Mouse (Mus musculus) neural tube, embryonic 11.5 days (tissue): Measurements from ENCODE around the gene Tceal8. TPM values are rescaled to one million over a fixed set of nuclear protein-coding genes. Genes with fewer than 3 reads are reported as not detected.
A peak's percentile ranks its signal among the peaks of the same experiment; 100 is the strongest.
"Not testable (repeated sequence)": the region's sequence is repeated elsewhere in the genome, so short reads cannot be mapped to it uniquely, and the experiment has no call there.

ENCODE experiments used
- ATAC-seq: fragments of 200-750 bp; cut with Nextera tagmentation; 2 replicates; pipeline ENCODE4 v1.8.0; 2017; ENCODE audit warnings: moderate number of reproducible peaks, mild to moderate bottlenecking, moderate TSS enrichment, moderate library complexity; ENCODE audit not compliant: insufficient read depth, low FRiP score, low TSS enrichment
- DNase-seq: peaks from one replicate; pipeline ENCODE4 v3.0.0-alpha.2; 2015; ENCODE audit warnings: low spot score
- H3K27ac ChIP-seq: fragments of 300-500 bp; sonication (generic); 2 replicates; pipeline ENCODE4 v1.5.1; 2014; ENCODE audit warnings: low read depth, mild to moderate bottlenecking, low read length
- H3K27me3 ChIP-seq: fragments of 300-500 bp; sonication (generic); 2 replicates; pipeline ENCODE4 v1.6.1; 2014; ENCODE audit warnings: mild to moderate bottlenecking, low read length, mixed read lengths; ENCODE audit not compliant: control insufficient read depth, insufficient read depth
- H3K36me3 ChIP-seq: fragments of 300-500 bp; sonication (generic); 2 replicates; pipeline ENCODE4 v1.6.1; 2014; ENCODE audit warnings: mild to moderate bottlenecking, low read length, moderate library complexity, mixed read lengths; ENCODE audit not compliant: control insufficient read depth, insufficient read depth
- H3K4me1 ChIP-seq: fragments of 300-500 bp; sonication (generic); 2 replicates; pipeline ENCODE4 v1.6.1; 2014; ENCODE audit warnings: low read length, mixed read lengths; ENCODE audit not compliant: control insufficient read depth, insufficient read depth
- H3K4me2 ChIP-seq: fragments of 300-500 bp; sonication (generic); 2 replicates; pipeline ENCODE4 v1.6.1; 2014; ENCODE audit warnings: low read depth, mild to moderate bottlenecking, moderate library complexity
- H3K4me3 ChIP-seq: fragments of 300-500 bp; sonication (generic); 2 replicates; pipeline ENCODE4 v1.5.1; 2014; ENCODE audit warnings: low read depth, low read length
- H3K9ac ChIP-seq: fragments of 300-500 bp; sonication (generic); 2 replicates; pipeline ENCODE4 v1.6.1; 2014; ENCODE audit warnings: mild to moderate bottlenecking, low read length
- H3K9me3 ChIP-seq: fragments of 300-500 bp; sonication (generic); 2 replicates; pipeline ENCODE4 v1.6.1; 2016; ENCODE audit warnings: low read length; ENCODE audit not compliant: control insufficient read depth
- WGBS: fragments of 180-500 bp; shearing (Covaris S2); extraction: QIAGEN DNeasy Blood & Tissue Kit; methylation state at CpG from one replicate; pipeline ENCODE4 v1.1.7; 2014; 5-methylcytosine and 5-hydroxymethylcytosine counted together
- polyA plus RNA-seq: library from polyadenylated mRNA; unstranded; fragments of >200 nt; fragmentation: Nextera tagmentation; extraction: Ambion mirVana; gene quantifications from 2 replicates; pipeline ENCODE4 v1.2.1, GENCODE M21; 2014

The Tceal8 gene
- polyA plus RNA-seq = 201 and 224 TPM in 2 replicates

- ATAC-seq = peak; percentile 96
Measured at GRCm38 (mm10) chrX:136172118-136172551, at the start of gene Tceal8. Tceal8 (minus strand) TSS chrX:136172342.

GRCm38 (mm10) chrX:136216303-136216702 is 44.2 kb upstream of the Tceal8 start:
- DNase-seq (no peak), ATAC-seq (no peak)
- Histone ChIP-seq H3K4me3 (no peak overlapping the region), H3K9me3 (no peaks in the 10 kb centered on the region), H3K9ac (no peak overlapping the region), H3K27ac (no peak overlapping the region), H3K4me1 (no peaks in the 10 kb centered on the region), H3K27me3 (no peaks in the 10 kb centered on the region), H3K36me3 (no peaks in the 10 kb centered on the region), H3K4me2 (no peak overlapping the region)
- WGBS = 68% methylated on average over 1 of the region's 1 CpGs

More at GRCm38 (mm10) chrX:136172118-136172551, at the start of gene Tceal8:
- Histone ChIP-seq H3K9me3 (no peaks in the 10 kb centered on the region), H3K4me1 (no peaks in the 10 kb centered on the region), H3K36me3 (no peaks in the 10 kb centered on the region), H3K27me3 (no peaks in the 10 kb centered on the region), H3K4me3 (peak within 1 kb of the TSS; percentile 45), H3K4me2 (peak within 1 kb of the TSS; percentile 41), H3K27ac (peak within 1 kb of the TSS; percentile 64; the same call in 1 of the 2 replicates), H3K9ac (peak within 1 kb of the TSS; percentile 59)
- 16% methylated on average over 10 of the region's 10 CpGs for WGBS
- peak; percentile 83 for DNase-seq

- Histone ChIP-seq H3K4me3 (peak within 1 kb of the TSS; percentile 29), H3K4me2 (peak within 1 kb of the TSS; percentile 32), H3K9ac (peak within 1 kb of the TSS; percentile 29; the same call in 1 of the 2 replicates)
- not testable (repeated sequence) for DNase-seq, H3K27me3 ChIP-seq, H3K27ac ChIP-seq, H3K36me3 ChIP-seq, H3K9me3 ChIP-seq, H3K4me1 ChIP-seq
- WGBS = 31% methylated on average over 4 of the region's 67 CpGs
- ATAC-seq = peak; percentile 86
Measured at GRCm38 (mm10) chrX:136214729-136215677, 42.9 kb upstream of the Tceal8 start, which contains the start of the genes Tceal7 and Bex1. Tceal7 (plus strand) TSS chrX:136214779. Bex1 (minus strand) TSS chrX:136215513.

- H3K4me2 ChIP-seq = no peak overlapping the region
- whole genome bisulfite sequencing = 90% methylated on average over 2 of the region's 2 CpGs
- DNase-seq (no peak), ATAC-seq (no peak)
- no peaks in the 10 kb centered on the region for H3K36me3 ChIP-seq
- H3K9me3 ChIP-seq = no peaks in the 10 kb centered on the region
- no peak overlapping the region for H3K4me3 ChIP-seq
- no peaks in the 10 kb centered on the region for H3K27me3 ChIP-seq
- no peak overlapping the region for H3K27ac ChIP-seq
- no peak overlapping the region for H3K9ac ChIP-seq
- H3K4me1 ChIP-seq = no peaks in the 10 kb centered on the region
Measured at GRCm38 (mm10) chrX:136213396-136213795, 41.3 kb upstream of the Tceal8 start.

- WGBS = 84% methylated on average over 6 of the region's 6 CpGs
- H3K27me3 ChIP-seq = no peaks in the 10 kb centered on the region
- no peak overlapping the region for H3K27ac ChIP-seq
- no peak overlapping the region for H3K4me3 ChIP-seq
- ATAC-seq (no peak), DNase-seq (no peak)
- H3K9me3 ChIP-seq = no peaks in the 10 kb centered on the region
- H3K36me3 ChIP-seq = no peaks in the 10 kb centered on the region
- no peaks in the 10 kb centered on the region for H3K4me1 ChIP-seq
- H3K4me2 ChIP-seq = no peak overlapping the region
- no peak overlapping the region for H3K9ac ChIP-seq
Measured at GRCm38 (mm10) chrX:136204406-136204805, 32.3 kb upstream of the Tceal8 start.

- H3K9ac ChIP-seq = peak within 1 kb of the TSS; percentile 54
- WGBS = 16% methylated on average over 9 of the region's 9 CpGs
Measured at GRCm38 (mm10) chrX:136203664-136204066, 31.5 kb upstream of the Tceal8 start, which contains the start of gene Tceal5. Tceal5 (minus strand) TSS chrX:136203876.

GRCm38 (mm10) chrX:136203257-136203656 is 31.1 kb upstream of the Tceal8 start:
- H3K9me3 ChIP-seq = no peaks in the 10 kb centered on the region
- WGBS = 26% methylated on average over 7 of the region's 7 CpGs
- DNase-seq (no peak), ATAC-seq (peak; percentile 35; the same call in 1 of the 2 replicates)
- H3K36me3 ChIP-seq = no peaks in the 10 kb centered on the region
- peak overlapping the region; percentile 36 for H3K4me3 ChIP-seq
- no peaks in the 10 kb centered on the region for H3K4me1 ChIP-seq
- H3K27ac ChIP-seq = no peak overlapping the region
- H3K27me3 ChIP-seq = no peaks in the 10 kb centered on the region
- peak overlapping the region; percentile 48 for H3K4me2 ChIP-seq
- H3K9ac ChIP-seq = peak overlapping the region; percentile 54

More at GRCm38 (mm10) chrX:136203664-136204066, 31.5 kb upstream of the Tceal8 start, which contains the start of gene Tceal5:
- H3K9me3 ChIP-seq = no peaks in the 10 kb centered on the region
- no peaks in the 10 kb centered on the region for H3K27me3 ChIP-seq
- H3K4me3 ChIP-seq = peak within 1 kb of the TSS; percentile 36
- peak within 1 kb of the TSS; percentile 48 for H3K4me2 ChIP-seq
- H3K27ac ChIP-seq = no peak within 1 kb of the TSS
- DNase-seq (peak; percentile 25), ATAC-seq (peak; percentile 69; the same call in 1 of the 2 replicates)
- H3K36me3 ChIP-seq = no peaks in the 10 kb centered on the region
- no peaks in the 10 kb centered on the region for H3K4me1 ChIP-seq

- Histone ChIP-seq H3K4me1 (no peaks in the 10 kb centered on the region), H3K4me2 (no peak overlapping the region), H3K27me3 (no peaks in the 10 kb centered on the region), H3K4me3 (no peak overlapping the region), H3K27ac (no peak overlapping the region), H3K9ac (no peak overlapping the region), H3K36me3 (no peaks in the 10 kb centered on the region), H3K9me3 (no peaks in the 10 kb centered on the region)
- DNase-seq (peak; percentile 14), ATAC-seq (no peak)
- WGBS = 60% methylated on average over 1 of the region's 1 CpGs
Measured at GRCm38 (mm10) chrX:136196873-136197272, 24.7 kb upstream of the Tceal8 start.
